In genomic region chr11:68398891-68399547, GRCm38 (mm10) we compare ENCODE assay signal across 10 mouse cellular contexts. TPM values are rescaled to one million over a fixed set of nuclear protein-coding genes. Genes with fewer than 3 reads are reported as not detected.
DNase-seq lines count a peak whose midpoint lies in the region; ATAC-seq and TF ChIP-seq lines count a peak whose summit lies in the region.
"Had no signal": no experiment of that assay in that cellular context is flagged by ENCODE, and none has a peak within 500 bp of the region (broad histone marks: within the 10 kb centered on the region; RNA-seq: fewer than 3 reads in every experiment).

No protein-coding gene starts in this region.

- H3K27me3 ChIP-seq in kidney, embryonic 16.5 days (ENCODE audit: insufficient read depth, low read length): peaks cover 81% of the 10 kb centered on the region
- peaks cover 55% of the 10 kb centered on the region for H3K27me3 ChIP-seq in forebrain, embryonic 11.5 days (ENCODE audit: control insufficient read depth, insufficient read depth, low read length)
- peaks cover 62% of the 10 kb centered on the region for H3K27me3 ChIP-seq in intestine, postnatal 0 days (replicated peaks; ENCODE audit: control insufficient read depth, insufficient read depth, low read length)
- H3K27me3 ChIP-seq in neural tube, embryonic 14.5 days (ENCODE audit: control insufficient read depth, insufficient read depth, low read length): peaks cover 14% of the 10 kb centered on the region

- H3K9me3 ChIP-seq in kidney, embryonic 16.5 days (ENCODE audit: low read length): no peaks in the 10 kb centered on the region
- H3K9me3 ChIP-seq in forebrain, embryonic 11.5 days (ENCODE audit: control insufficient read depth, low read length): no peaks in the 10 kb centered on the region
- H3K9me3 ChIP-seq in intestine, postnatal 0 days (ENCODE audit: control insufficient read depth): no peaks in the 10 kb centered on the region
- H3K9me3 ChIP-seq in neural tube, embryonic 14.5 days (ENCODE audit: control insufficient read depth, low read length): no peaks in the 10 kb centered on the region

- H3K4me1 ChIP-seq in kidney, embryonic 16.5 days (ENCODE audit: insufficient read depth, low read length): peaks cover 23% of the 10 kb centered on the region
- peaks cover 14% of the 10 kb centered on the region for H3K4me1 ChIP-seq in forebrain, embryonic 11.5 days (replicated peaks; ENCODE audit: control insufficient read depth, insufficient read depth, low read length)
- no peaks in the 10 kb centered on the region for H3K4me1 ChIP-seq in intestine, postnatal 0 days (replicated peaks; ENCODE audit: control insufficient read depth, insufficient read depth, low read length)
- H3K4me1 ChIP-seq in neural tube, embryonic 14.5 days (ENCODE audit: control insufficient read depth, insufficient read depth, low read length): peaks cover 4% of the 10 kb centered on the region

- ATAC-seq in kidney, embryonic 16.5 days (ENCODE audit: low FRiP score, low TSS enrichment): no peak
- ATAC-seq in forebrain, embryonic 11.5 days (replicated peaks; ENCODE audit: low FRiP score): peak; percentile 24
- ATAC-seq in intestine, postnatal 0 days: no peak
- ATAC-seq in neural tube, embryonic 14.5 days (ENCODE audit: low read depth): no peak

- 19% methylated on average over 24 of the region's 24 CpGs for whole genome bisulfite sequencing in kidney, embryonic 16.5 days
- 3% methylated on average over 24 of the region's 24 CpGs for WGBS in forebrain, embryonic 11.5 days
- 28% methylated on average over 24 of the region's 24 CpGs for WGBS in intestine, postnatal 0 days
- WGBS in neural tube, embryonic 14.5 days: 9% methylated on average over 24 of the region's 24 CpGs

- H3K4me2 ChIP-seq in kidney, embryonic 16.5 days (replicated peaks; ENCODE audit: low read depth, low read length): peak overlapping the region; percentile 97
- H3K4me2 ChIP-seq in forebrain, embryonic 11.5 days (ENCODE audit: low read depth, low read length, severe bottlenecking): peak overlapping the region; percentile 92
- H3K4me2 ChIP-seq in intestine, postnatal 0 days (replicated peaks; ENCODE audit: low read depth): peak overlapping the region; percentile 83
- peak overlapping the region; percentile 84 for H3K4me2 ChIP-seq in neural tube, embryonic 14.5 days (ENCODE audit: low read depth, low read length)

- no peak overlapping the region for H3K27ac ChIP-seq in kidney, embryonic 16.5 days (ENCODE audit: low read length)
- H3K27ac ChIP-seq in forebrain, embryonic 11.5 days (ENCODE audit: low read depth, low read length): peak overlapping the region; percentile 63; the same call in 1 of the 2 replicates
- no peak overlapping the region for H3K27ac ChIP-seq in intestine, postnatal 0 days (ENCODE audit: low read depth, low read length)
- peak overlapping the region; percentile 58; the same call in 1 of the 2 replicates for H3K27ac ChIP-seq in neural tube, embryonic 14.5 days (ENCODE audit: low read depth, low read length)

- H3K4me3 ChIP-seq in kidney, embryonic 16.5 days (ENCODE audit: low read length): peak overlapping the region; percentile 57
- H3K4me3 ChIP-seq in forebrain, embryonic 11.5 days (ENCODE audit: low read depth, low read length): peak overlapping the region; percentile 44
- peak overlapping the region; percentile 47 for H3K4me3 ChIP-seq in intestine, postnatal 0 days (ENCODE audit: low read depth, low read length)
- peak overlapping the region; percentile 49 for H3K4me3 ChIP-seq in neural tube, embryonic 14.5 days (ENCODE audit: low read depth, low read length)

- H3K36me3 ChIP-seq in kidney, embryonic 16.5 days (ENCODE audit: insufficient read depth, low read length): no peaks in the 10 kb centered on the region
- H3K36me3 ChIP-seq in forebrain, embryonic 11.5 days (ENCODE audit: control insufficient read depth, insufficient read depth, low read length): no peaks in the 10 kb centered on the region
- H3K36me3 ChIP-seq in intestine, postnatal 0 days (ENCODE audit: control insufficient read depth, insufficient read depth): no peaks in the 10 kb centered on the region
- no peaks in the 10 kb centered on the region for H3K36me3 ChIP-seq in neural tube, embryonic 14.5 days (ENCODE audit: control insufficient read depth, insufficient read depth, low read length)

- H3K9ac ChIP-seq in kidney, embryonic 16.5 days (replicated peaks; ENCODE audit: low read length): peak overlapping the region; percentile 62; the same call in 1 of the 2 replicates
- H3K9ac ChIP-seq in forebrain, embryonic 11.5 days (ENCODE audit: low read length): no peak overlapping the region
- no peak overlapping the region for H3K9ac ChIP-seq in intestine, postnatal 0 days (ENCODE audit: low read depth, low read length)
- H3K9ac ChIP-seq in neural tube, embryonic 14.5 days (replicated peaks; ENCODE audit: low read depth, low read length): peak overlapping the region; percentile 48; the same call in 1 of the 2 replicates

- intact Hi-C loops in gastrocnemius, postnatal 14 days (cut with DNase I; ENCODE audit: low total_unique reads): no loop called here

- no peak for DNase-seq in kidney, postnatal 4 days
- DNase-seq in forebrain, embryonic 11.5 days (ENCODE audit: low spot score): no peak
- no peak for DNase-seq in layer of hippocampus, postnatal 14 days (ENCODE audit: low spot score in 2 of 2)
- no peak for DNase-seq in gastrocnemius, postnatal 14 days
- no peak for DNase-seq in ovary, postnatal 36 days (ENCODE audit: low spot score)
- DNase-seq: gastrocnemius, postnatal 36 days; lung, postnatal 10 days had no signal

- no peak for TF ChIP-seq CTCF in intestine, postnatal 0 days (IDR thresholded peaks at IDR 0.05; ENCODE audit: low read depth)

RNA-seq across cellular contexts. Expression of gene Ntn1, which starts 1.6 kb away (rescaled TPM):
- 13.6 and 15.4 TPM in 2 replicates for polyA plus RNA-seq in kidney, embryonic 16.5 days (2015; fragmentation: Nextera tagmentation; extraction: Ambion mirVana)
- 4.8 and 6.2 TPM in 2 replicates for polyA plus RNA-seq in forebrain, embryonic 11.5 days (2014; fragmentation: Nextera tagmentation; extraction: Ambion mirVana)
- 8.7 and 8.8 TPM in 2 replicates for polyA plus RNA-seq in intestine, postnatal 0 days (2015; fragmentation: Nextera tagmentation; extraction: Ambion mirVana)
- polyA plus RNA-seq in neural tube, embryonic 14.5 days (2014; fragmentation: Nextera tagmentation; extraction: Ambion mirVana): 14.9 and 15.7 TPM in 2 replicates
- total RNA-seq in layer of hippocampus, postnatal 14 days (2021): 1 to 10 TPM; 7.1 to 7.4 TPM
- total RNA-seq in gastrocnemius, postnatal 14 days (2021): 10 to 100 TPM in 1 of 2 experiments, 1 to 10 TPM in 1; 6.9 to 10.9 TPM

RNA-seq across cellular contexts. Expression of gene Pik3r5, which starts 32.9 kb away (rescaled TPM):
- 0.27 and 0.77 TPM in 2 replicates for polyA plus RNA-seq in kidney, embryonic 16.5 days (2015; fragmentation: Nextera tagmentation; extraction: Ambion mirVana)
- polyA plus RNA-seq in forebrain, embryonic 11.5 days (2014; fragmentation: Nextera tagmentation; extraction: Ambion mirVana): 0.81 and 1.2 TPM in 2 replicates
- 0.22 and 0.35 TPM in 2 replicates for polyA plus RNA-seq in intestine, postnatal 0 days (2015; fragmentation: Nextera tagmentation; extraction: Ambion mirVana)
- polyA plus RNA-seq in neural tube, embryonic 14.5 days (2014; fragmentation: Nextera tagmentation; extraction: Ambion mirVana): 1.2 and 2.6 TPM in 2 replicates
- total RNA-seq in layer of hippocampus, postnatal 14 days (2021): 1 to 10 TPM; 1.6 to 2.0 TPM
- under 1 TPM; 0.35 to 0.41 TPM for total RNA-seq in gastrocnemius, postnatal 14 days (2021)

Comparison
In these comparisons a context has a peak if more than half of its experiments do, and no peak if none do; other contexts are left out.
1. H3K27ac ChIP-seq: peak in forebrain, embryonic 11.5 days (single experiment) and neural tube, embryonic 14.5 days (single experiment); none in kidney, embryonic 16.5 days (single experiment) and intestine, postnatal 0 days (single experiment).
2. H3K9ac ChIP-seq: peak in kidney, embryonic 16.5 days (single experiment) and neural tube, embryonic 14.5 days (single experiment); none in forebrain, embryonic 11.5 days (single experiment) and intestine, postnatal 0 days (single experiment).
3. Peak in every context shown above with its lines, with median percentiles within 50 percentile points of each other: H3K4me2 ChIP-seq and H3K4me3 ChIP-seq.